8 mouse cellular contexts compared by ENCODE assay signal in the genomic region with DNA sequence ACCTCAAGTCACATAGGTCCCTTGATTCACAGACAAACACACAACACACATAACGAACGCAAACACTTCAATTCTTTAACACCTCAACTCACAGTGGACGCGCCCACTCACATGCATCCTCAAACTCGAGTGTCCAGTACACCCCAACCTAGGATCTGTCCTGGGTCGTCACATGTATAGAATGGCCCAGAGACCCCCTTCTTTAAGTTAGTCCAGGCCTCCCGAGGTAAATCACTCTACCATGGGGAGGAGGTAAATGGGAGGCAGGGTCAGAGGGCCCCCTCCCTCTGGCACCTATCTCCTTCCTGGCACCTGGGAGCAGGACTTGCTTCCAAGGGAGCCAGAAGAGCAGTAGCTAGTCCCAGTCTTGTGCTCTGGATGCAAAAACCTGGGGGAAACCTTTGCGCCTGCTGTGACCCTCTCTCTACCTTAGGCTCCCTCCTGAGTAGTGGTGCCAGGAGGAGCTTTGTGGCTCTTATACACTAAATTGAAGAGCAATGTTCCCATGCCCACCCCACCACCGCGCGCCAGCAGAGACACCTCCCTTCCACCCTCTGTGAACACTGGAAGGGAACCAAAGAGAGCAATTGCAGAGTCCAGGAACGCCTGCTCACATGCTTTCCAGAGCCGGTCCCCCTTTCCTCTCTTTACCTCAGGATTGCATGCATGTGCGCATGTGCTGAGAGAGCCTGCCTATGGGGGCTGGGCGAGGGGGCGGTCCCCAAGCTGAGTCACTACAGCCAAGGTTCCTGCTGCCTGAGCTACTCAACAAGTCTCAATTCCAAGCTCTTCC. TPM values are rescaled to one million over a fixed set of nuclear protein-coding genes. Genes with fewer than 3 reads are reported as not detected.
DNase-seq lines count a peak whose midpoint lies in the region; ATAC-seq and TF ChIP-seq lines count a peak whose summit lies in the region.

No protein-coding gene starts in this region.

- TF ChIP-seq EP300 in lung, postnatal 0 days (IDR thresholded peaks at IDR 0.05), result no peak

- H3K9ac ChIP-seq in lung, postnatal 0 days (replicated peaks; ENCODE audit: low read depth), result no peak overlapping the region

- 0 out of 4 replicates have a peak, but pooled peaks have one; percentile 15 for ATAC-seq in hematopoietic stem cell, adult 5-6 weeks (replicated peaks in 1 of 2; ENCODE audit: insufficient read depth in 1 of 2, low FRiP score in 2 of 2, low TSS enrichment in 1 of 2, low read depth in 1 of 2, poor library complexity in 2 of 2, severe bottlenecking in 2 of 2)
- ATAC-seq in lung, postnatal 0 days, result peak; percentile 41

- H3K27me3 ChIP-seq in E14TG2a.4 (ENCODE audit: insufficient read depth, low read length), result peaks cover 92% of the 10 kb centered on the region
- H3K27me3 ChIP-seq in forebrain, embryonic 10.5 days (ENCODE audit: poor library complexity, severe bottlenecking), result peaks cover 100% of the 10 kb centered on the region
- peaks cover 70% of the 10 kb centered on the region for H3K27me3 ChIP-seq in lung, postnatal 0 days (replicated peaks; ENCODE audit: insufficient read depth, low read length)

- H3K4me2 ChIP-seq in lung, postnatal 0 days (replicated peaks; ENCODE audit: low read depth, low read length), result no peak overlapping the region

- no peak for TF ChIP-seq CTCF in E14TG2a.4 (conservative IDR thresholded peaks at IDR 0.05; ENCODE audit: low read length)
- TF ChIP-seq CTCF in lung, postnatal 0 days (IDR thresholded peaks at IDR 0.05), result no peak

- peak overlapping the region; percentile 30; the same call in 1 of the 2 replicates for H3K4me3 ChIP-seq in E14TG2a.4 (replicated peaks; ENCODE audit: low read length)
- peak overlapping the region; percentile 26; the same call in 1 of the 2 replicates for H3K4me3 ChIP-seq in forebrain, embryonic 10.5 days
- H3K4me3 ChIP-seq in lung, postnatal 0 days (ENCODE audit: low read depth, low read length), result no peak overlapping the region

- peak; percentile 93 for DNase-seq in adrenal gland, adult 2 months
- no peak for DNase-seq in forebrain, embryonic 10.5 days (ENCODE audit: extremely low spot score, low spot score)
- peak; percentile 73 to 84 for DNase-seq in layer of hippocampus, postnatal 10 days (ENCODE audit: low spot score in 2 of 2)
- peak; percentile 75 for DNase-seq in lung, postnatal 0 days (ENCODE audit: low spot score)
- peak; percentile 81 for DNase-seq in right cerebral cortex, postnatal 4 days
- DNase-seq in natural killer cell, adult 2 months (ENCODE audit: low spot score in 2 of 2), result no peak

- WGBS in forebrain, embryonic 10.5 days, result 8% methylated on average over 16 of the region's 16 CpGs
- 9% methylated on average over 15 of the region's 16 CpGs for WGBS in lung, postnatal 0 days

- H3K36me3 ChIP-seq in E14TG2a.4 (ENCODE audit: insufficient read depth, low read length), result no peaks in the 10 kb centered on the region
- no peaks in the 10 kb centered on the region for H3K36me3 ChIP-seq in forebrain, embryonic 10.5 days (replicated peaks)
- H3K36me3 ChIP-seq in lung, postnatal 0 days (ENCODE audit: insufficient read depth, low read length), result no peaks in the 10 kb centered on the region

- peaks cover 52% of the 10 kb centered on the region for H3K4me1 ChIP-seq in E14TG2a.4 (replicated peaks; ENCODE audit: low read depth, low read length)
- peaks cover 72% of the 10 kb centered on the region for H3K4me1 ChIP-seq in forebrain, embryonic 10.5 days
- H3K4me1 ChIP-seq in lung, postnatal 0 days (ENCODE audit: insufficient read depth, low read depth, low read length), result 0 out of 2 replicates have a peak, but pooled peaks cover 6% of the 10 kb centered on the region

- no peak overlapping the region for H3K27ac ChIP-seq in forebrain, embryonic 10.5 days
- no peak overlapping the region for H3K27ac ChIP-seq in lung, postnatal 0 days (ENCODE audit: low read length)

- H3K9me3 ChIP-seq in E14TG2a.4 (ENCODE audit: low read length), result no peaks in the 10 kb centered on the region
- H3K9me3 ChIP-seq in forebrain, embryonic 10.5 days, result no peaks in the 10 kb centered on the region
- no peaks in the 10 kb centered on the region for H3K9me3 ChIP-seq in lung, postnatal 0 days (ENCODE audit: low read length)

RNA-seq across cellular contexts. Expression of a gene that starts 8.2 kb away (rescaled TPM):
- 1 to 10 TPM; 7.3 to 7.9 TPM for total RNA-seq in adrenal gland, adult 2 months (2021)
- polyA plus RNA-seq in adrenal gland, adult 2 months (2012; rRNA removed), result 13.7 and 18.1 TPM in 2 replicates
- 2.8 and 2.9 TPM in 2 replicates for polyA plus RNA-seq in forebrain, embryonic 10.5 days (2016; fragmentation: Nextera tagmentation; extraction: Ambion mirVana)
- 1.3 and 2.4 TPM in 2 replicates for total RNA-seq in hematopoietic stem cell, adult 5-6 weeks (2017)
- 100 to 1,000 TPM; 686 to 714 TPM for total RNA-seq in layer of hippocampus, postnatal 10 days (2021)
- polyA plus RNA-seq in lung, postnatal 0 days (2015; fragmentation: Nextera tagmentation; extraction: Ambion mirVana), result 2.7 and 4.9 TPM in 2 replicates

RNA-seq across cellular contexts. Expression of a gene that starts 9.2 kb away (rescaled TPM):
- 10 to 100 TPM in 1 of 2 experiments, 1 to 10 TPM in 1; 6.7 to 12.1 TPM for total RNA-seq in adrenal gland, adult 2 months (2021)
- polyA plus RNA-seq in adrenal gland, adult 2 months (2012; rRNA removed), result 41.6 and 60.3 TPM in 2 replicates
- 17.9 and 18.0 TPM in 2 replicates for polyA plus RNA-seq in forebrain, embryonic 10.5 days (2016; fragmentation: Nextera tagmentation; extraction: Ambion mirVana)
- 0.81 and 3.5 TPM in 2 replicates for total RNA-seq in hematopoietic stem cell, adult 5-6 weeks (2017)
- 10 to 100 TPM; 30.2 to 33.6 TPM for total RNA-seq in layer of hippocampus, postnatal 10 days (2021)
- 12.9 and 13.0 TPM in 2 replicates for polyA plus RNA-seq in lung, postnatal 0 days (2015; fragmentation: Nextera tagmentation; extraction: Ambion mirVana)

RNA-seq across cellular contexts. Expression of a gene that starts 14.7 kb away (rescaled TPM):
- total RNA-seq in adrenal gland, adult 2 months (2021), result 10 to 100 TPM; 34.9 to 44.3 TPM
- polyA plus RNA-seq in adrenal gland, adult 2 months (2012; rRNA removed), result 65.7 and 80.9 TPM in 2 replicates
- polyA plus RNA-seq in forebrain, embryonic 10.5 days (2016; fragmentation: Nextera tagmentation; extraction: Ambion mirVana), result 3.8 and 3.9 TPM in 2 replicates
- total RNA-seq in hematopoietic stem cell, adult 5-6 weeks (2017), result 9.6 and 11.8 TPM in 2 replicates
- total RNA-seq in layer of hippocampus, postnatal 10 days (2021), result 1 to 10 TPM; 3.1 to 3.2 TPM
- 12.5 and 21.1 TPM in 2 replicates for polyA plus RNA-seq in lung, postnatal 0 days (2015; fragmentation: Nextera tagmentation; extraction: Ambion mirVana)

RNA-seq across cellular contexts. Expression of a gene that starts 19.7 kb away (rescaled TPM):
- total RNA-seq in adrenal gland, adult 2 months (2021), result 10 to 100 TPM; 72.2 to 87.7 TPM
- polyA plus RNA-seq in adrenal gland, adult 2 months (2012; rRNA removed), result 41.3 and 42.5 TPM in 2 replicates
- polyA plus RNA-seq in forebrain, embryonic 10.5 days (2016; fragmentation: Nextera tagmentation; extraction: Ambion mirVana), result 206 and 224 TPM in 2 replicates
- total RNA-seq in hematopoietic stem cell, adult 5-6 weeks (2017), result 112 and 129 TPM in 2 replicates
- 100 to 1,000 TPM; 173 to 178 TPM for total RNA-seq in layer of hippocampus, postnatal 10 days (2021)
- polyA plus RNA-seq in lung, postnatal 0 days (2015; fragmentation: Nextera tagmentation; extraction: Ambion mirVana), result 94.9 and 99.9 TPM in 2 replicates

RNA-seq across cellular contexts. Expression of a gene that starts 22.1 kb away (rescaled TPM):
- total RNA-seq in adrenal gland, adult 2 months (2021), result 1 to 10 TPM; 7.3 to 9.6 TPM
- 43.2 and 63.5 TPM in 2 replicates for polyA plus RNA-seq in adrenal gland, adult 2 months (2012; rRNA removed)
- polyA plus RNA-seq in forebrain, embryonic 10.5 days (2016; fragmentation: Nextera tagmentation; extraction: Ambion mirVana), result 12.5 and 13.3 TPM in 2 replicates
- 5.9 and 8.6 TPM in 2 replicates for total RNA-seq in hematopoietic stem cell, adult 5-6 weeks (2017)
- 10 to 100 TPM; 24.4 to 26.4 TPM for total RNA-seq in layer of hippocampus, postnatal 10 days (2021)
- polyA plus RNA-seq in lung, postnatal 0 days (2015; fragmentation: Nextera tagmentation; extraction: Ambion mirVana), result 6.4 and 6.6 TPM in 2 replicates

Comparison
In these comparisons a context has a peak if more than half of its experiments do, and no peak if none do; other contexts are left out.
1. DNase-seq: peak in adrenal gland, adult 2 months (single experiment), layer of hippocampus, postnatal 10 days (2 of 2), lung, postnatal 0 days (single experiment) and right cerebral cortex, postnatal 4 days (single experiment); none in forebrain, embryonic 10.5 days (single experiment) and natural killer cell, adult 2 months (0 of 2).
2. RNA of a gene that starts 8.2 kb away (total RNA-seq): 686 to 714 TPM in layer of hippocampus, postnatal 10 days; 7.3 to 7.9 TPM in adrenal gland, adult 2 months and 1.3 to 2.4 TPM in hematopoietic stem cell, adult 5-6 weeks; every median in the first group is over 10 times any median in the second.